ENCODE assay signal across 9 mouse cellular contexts in the genomic region with DNA sequence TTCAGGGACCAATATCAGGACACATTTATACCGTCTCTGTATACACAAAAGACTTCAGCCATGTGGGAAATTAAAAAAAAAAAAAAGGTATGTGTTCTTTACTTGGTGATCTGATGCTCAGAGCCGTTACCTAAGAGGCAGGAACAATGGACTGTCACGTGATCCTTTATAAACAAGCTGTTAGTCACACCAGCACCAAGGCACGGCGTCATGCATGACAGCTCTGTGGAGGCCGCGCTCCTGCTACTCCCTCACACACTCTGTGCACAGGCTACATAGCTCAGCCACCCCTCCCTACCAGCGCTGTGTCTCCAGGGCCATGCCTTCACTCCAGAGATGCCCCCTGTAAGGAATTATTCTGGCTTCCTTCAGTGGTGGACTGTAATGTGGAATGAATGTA. TPM values are rescaled to one million over a fixed set of nuclear protein-coding genes. Genes with fewer than 3 reads are reported as not detected.
DNase-seq lines count a peak whose midpoint lies in the region; ATAC-seq and TF ChIP-seq lines count a peak whose summit lies in the region.
"Had no signal": no experiment of that assay in that cellular context is flagged by ENCODE, and none has a peak within 500 bp of the region (broad histone marks: within the 10 kb centered on the region; RNA-seq: fewer than 3 reads in every experiment).

No protein-coding gene starts in this region.

- no peak for TF ChIP-seq CTCF in stomach, postnatal 0 days (IDR thresholded peaks at IDR 0.05; ENCODE audit: low read depth)
- TF ChIP-seq CTCF in cerebellum, adult 2 months (IDR thresholded peaks at IDR 0.05; ENCODE audit: borderline replicate concordance, insufficient read depth, low read depth, low read length), result no peak

- H3K36me3 ChIP-seq in hindbrain, embryonic 10.5 days, result peaks cover 10% of the 10 kb centered on the region
- no peaks in the 10 kb centered on the region for H3K36me3 ChIP-seq in liver, embryonic 12.5 days
- no peaks in the 10 kb centered on the region for H3K36me3 ChIP-seq in stomach, postnatal 0 days (ENCODE audit: control insufficient read depth, insufficient read depth, low read length)

- H3K27ac ChIP-seq in hindbrain, embryonic 10.5 days, result peak overlapping the region; percentile 80
- peak overlapping the region; percentile 64 for H3K27ac ChIP-seq in liver, embryonic 12.5 days
- peak overlapping the region; percentile 73; the same call in 1 of the 2 replicates for H3K27ac ChIP-seq in stomach, postnatal 0 days (replicated peaks)
- no peak overlapping the region for H3K27ac ChIP-seq in cerebellum, adult 2 months (ENCODE audit: insufficient read depth, low read length)

- peaks cover 63% of the 10 kb centered on the region for H3K4me1 ChIP-seq in hindbrain, embryonic 10.5 days (replicated peaks)
- H3K4me1 ChIP-seq in liver, embryonic 12.5 days, result peaks cover 27% of the 10 kb centered on the region
- H3K4me1 ChIP-seq in stomach, postnatal 0 days (replicated peaks; ENCODE audit: control insufficient read depth, insufficient read depth), result no peaks in the 10 kb centered on the region
- no peaks in the 10 kb centered on the region; the same call in 1 of the 2 replicates for H3K4me1 ChIP-seq in cerebellum, adult 2 months (ENCODE audit: control insufficient read depth, insufficient read depth, low read length)

- 27% methylated on average over 8 of the region's 8 CpGs for WGBS in hindbrain, embryonic 10.5 days
- WGBS in liver, embryonic 12.5 days (ENCODE audit: insufficient replicate concordance), result 68% methylated on average over 8 of the region's 8 CpGs
- 19% methylated on average over 8 of the region's 8 CpGs for WGBS in stomach, postnatal 0 days
- 30% methylated on average over 8 of the region's 8 CpGs for WGBS in cerebellum, adult 2 months

- no peak overlapping the region for H3K9ac ChIP-seq in liver, embryonic 12.5 days
- H3K9ac ChIP-seq in stomach, postnatal 0 days (ENCODE audit: low read length), result no peak overlapping the region

- no peaks in the 10 kb centered on the region for H3K9me3 ChIP-seq in hindbrain, embryonic 10.5 days
- H3K9me3 ChIP-seq in liver, embryonic 12.5 days (replicated peaks), result no peaks in the 10 kb centered on the region
- H3K9me3 ChIP-seq in stomach, postnatal 0 days (ENCODE audit: control insufficient read depth, low read length), result no peaks in the 10 kb centered on the region

- DNase-seq in retina, postnatal 1 day, result peak; percentile 47
- no peak for DNase-seq in retina, embryonic 14.5 days (ENCODE audit: low spot score)
- peak; percentile 40 for DNase-seq in hindbrain, embryonic 10.5 days (ENCODE audit: low spot score)
- peak; percentile 67 for DNase-seq in stomach, postnatal 0 days (ENCODE audit: low spot score)
- no peak for DNase-seq in cerebellum, adult 2 months
- no peak for DNase-seq in gastrocnemius, postnatal 4 days (ENCODE audit: low spot score in 2 of 2)
- no peak for DNase-seq in thymus, postnatal 0 days (ENCODE audit: low spot score)
- DNase-seq: thymus, postnatal 25 days had no signal

- no peak for ATAC-seq in liver, embryonic 12.5 days
- peak; percentile 93 for ATAC-seq in stomach, postnatal 0 days (ENCODE audit: low FRiP score, low TSS enrichment)

- TF ChIP-seq POLR2A in cerebellum, adult 2 months (IDR thresholded peaks at IDR 0.05; ENCODE audit: borderline replicate concordance, insufficient read depth, low read length), result no peak

- H3K4me3 ChIP-seq in hindbrain, embryonic 10.5 days, result no peak overlapping the region
- no peak overlapping the region for H3K4me3 ChIP-seq in liver, embryonic 12.5 days
- H3K4me3 ChIP-seq in stomach, postnatal 0 days (ENCODE audit: low read depth, low read length), result no peak overlapping the region
- no peak overlapping the region for H3K4me3 ChIP-seq in cerebellum, adult 2 months (replicated peaks; ENCODE audit: insufficient read depth, low read depth, low read length)

- TF ChIP-seq EP300 in stomach, postnatal 0 days (optimal IDR thresholded peaks at IDR 0.05), result no peak

- H3K27me3 ChIP-seq in hindbrain, embryonic 10.5 days (ENCODE audit: insufficient read depth, poor library complexity, severe bottlenecking), result no peaks in the 10 kb centered on the region
- H3K27me3 ChIP-seq in liver, embryonic 12.5 days (replicated peaks), result peaks cover 2% of the 10 kb centered on the region; the same call in 1 of the 2 replicates
- no peaks in the 10 kb centered on the region for H3K27me3 ChIP-seq in stomach, postnatal 0 days (ENCODE audit: control insufficient read depth, insufficient read depth, low read length)
- no peaks in the 10 kb centered on the region for H3K27me3 ChIP-seq in cerebellum, adult 2 months (ENCODE audit: control insufficient read depth, insufficient read depth, low read length)

- no peak overlapping the region for H3K4me2 ChIP-seq in liver, embryonic 12.5 days
- no peak overlapping the region for H3K4me2 ChIP-seq in stomach, postnatal 0 days (replicated peaks; ENCODE audit: low read depth)

RNA-seq across cellular contexts. Expression of gene Ankrd6, which starts 34.7 kb away (rescaled TPM):
- polyA plus RNA-seq in hindbrain, embryonic 10.5 days (2016; fragmentation: Nextera tagmentation; extraction: Ambion mirVana), result 24.0 and 27.1 TPM in 2 replicates
- 1.3 and 1.5 TPM in 2 replicates for polyA plus RNA-seq in liver, embryonic 12.5 days (2016; fragmentation: Nextera tagmentation; extraction: Ambion mirVana)
- 2.2 and 2.3 TPM in 2 replicates for polyA plus RNA-seq in stomach, postnatal 0 days (2015; fragmentation: Nextera tagmentation; extraction: Ambion mirVana)
- 7.7 and 9.4 TPM in 2 replicates for polyA plus RNA-seq in cerebellum, adult 2 months (2012; rRNA removed)
- total RNA-seq in gastrocnemius, postnatal 4 days (2021), result 1 to 10 TPM; 4.3 to 5.8 TPM
- polyA plus RNA-seq in thymus, postnatal 0 days (2015; fragmentation: Nextera tagmentation; extraction: Ambion mirVana), result 10.1 and 12.8 TPM in 2 replicates

Comparison
In these comparisons a context has a peak if more than half of its experiments do, and no peak if none do; other contexts are left out.
1. DNase-seq: peak in retina, postnatal 1 day (single experiment), hindbrain, embryonic 10.5 days (single experiment) and stomach, postnatal 0 days (single experiment); none in retina, embryonic 14.5 days (single experiment), cerebellum, adult 2 months (0 of 2), gastrocnemius, postnatal 4 days (0 of 2) and thymus, postnatal 0 days (single experiment).